Mouse (Mus musculus): ENCODE results near the gene 3110009E18Rik.

GRCm38 (mm10) chr1:120074931-120075330, 46.1 kb upstream of the 3110009E18Rik start:
- TF ChIP-seq CTCF (IDR thresholded peaks at IDR 0.05; ENCODE audit: low read depth) (no peak), EP300 (IDR thresholded peaks at IDR 0.05; ENCODE audit: low read depth) (no peak)

Data from liver, embryonic 14.5 days (tissue).